Mouse (Mus musculus): ENCODE measurements at regions not wholly inside any gene's neighbourhood (a gene's known extent, or its start where the extent isn't known, plus 50 kb on each side); places are given as distances from the start of the nearest gene placed in this dataset.

- DNase-seq (ENCODE audit: low spot score in 2 of 2): no peak
Observed at GRCm38 (mm10) chr3:131698070-131698750, 133.6 kb downstream of the Papss1 start.

- DNase-seq (ENCODE audit: low spot score in 2 of 2): no peak
Observed at GRCm38 (mm10) chr3:131703134-131703533, 138.6 kb downstream of the Papss1 start.

- DNase-seq (ENCODE audit: low spot score in 2 of 2): no peak
Observed at GRCm38 (mm10) chr3:131713532-131713931, 149.0 kb downstream of the Papss1 start.

- no peak for DNase-seq (ENCODE audit: low spot score in 2 of 2)
Observed at GRCm38 (mm10) chr3:131718761-131719160, 154.2 kb downstream of the Papss1 start.

- no peak for DNase-seq (ENCODE audit: low spot score in 2 of 2)
Observed at GRCm38 (mm10) chr3:131728618-131729017, 164.1 kb downstream of the Papss1 start.

- DNase-seq (ENCODE audit: low spot score in 2 of 2): no peak
Observed at GRCm38 (mm10) chr3:131734226-131734625, 169.7 kb downstream of the Papss1 start.

- DNase-seq (ENCODE audit: low spot score in 2 of 2): no peak
Observed at GRCm38 (mm10) chr3:131737461-131737860, 172.9 kb downstream of the Papss1 start.

GRCm38 (mm10) chr3:131737953-131738598 lies 173.5 kb downstream of the Papss1 start:
- DNase-seq (ENCODE audit: low spot score in 2 of 2): no peak

- DNase-seq (ENCODE audit: low spot score in 2 of 2): no peak
Observed at GRCm38 (mm10) chr3:131755537-131755936, 191.0 kb downstream of the Papss1 start.

GRCm38 (mm10) chr3:131756126-131756525 lies 191.6 kb downstream of the Papss1 start:
- DNase-seq (ENCODE audit: low spot score in 2 of 2): no peak

GRCm38 (mm10) chr3:131769976-131770375 lies 205.4 kb downstream of the Papss1 start:
- DNase-seq (ENCODE audit: low spot score in 2 of 2): no peak

GRCm38 (mm10) chr3:131770486-131770885 lies 205.9 kb downstream of the Papss1 start:
- DNase-seq (ENCODE audit: low spot score in 2 of 2): no peak

- DNase-seq (ENCODE audit: low spot score in 2 of 2): no peak
Observed at GRCm38 (mm10) chr3:131771863-131772546, 207.4 kb downstream of the Papss1 start.

GRCm38 (mm10) chr3:131772593-131772992 lies 208.0 kb downstream of the Papss1 start:
- DNase-seq (ENCODE audit: low spot score in 2 of 2): no peak

- DNase-seq (ENCODE audit: low spot score in 2 of 2): no peak
Observed at GRCm38 (mm10) chr3:131775431-131775830, 210.9 kb downstream of the Papss1 start.

- DNase-seq (ENCODE audit: low spot score in 2 of 2): no peak
Observed at GRCm38 (mm10) chr3:131776650-131777049, 212.1 kb downstream of the Papss1 start.

- DNase-seq (ENCODE audit: low spot score in 2 of 2): no peak
Observed at GRCm38 (mm10) chr3:131779803-131780202, 215.2 kb downstream of the Papss1 start.

GRCm38 (mm10) chr3:131785524-131785923 lies 221.0 kb downstream of the Papss1 start:
- DNase-seq (ENCODE audit: low spot score in 2 of 2): no peak

- no peak for DNase-seq (ENCODE audit: low spot score in 2 of 2)
Observed at GRCm38 (mm10) chr3:131788321-131788720, 223.8 kb downstream of the Papss1 start.

GRCm38 (mm10) chr3:131789177-131789576 lies 224.6 kb downstream of the Papss1 start:
- no peak for DNase-seq (ENCODE audit: low spot score in 2 of 2)

GRCm38 (mm10) chr3:131794056-131794455 lies 229.5 kb downstream of the Papss1 start:
- DNase-seq (ENCODE audit: low spot score in 2 of 2): no peak

GRCm38 (mm10) chr3:131795108-131796005 lies 230.8 kb downstream of the Papss1 start:
- no peak for DNase-seq (ENCODE audit: low spot score in 2 of 2)

All from urinary bladder, adult 18-20 months (tissue).